Mouse (Mus musculus) common myeloid progenitor, adult 5-6 weeks (primary cell): Measurements from ENCODE around the gene Popdc3. TPM values are rescaled to one million over a fixed set of nuclear protein-coding genes. Genes with fewer than 3 reads are reported as not detected.
"Not testable (repeated sequence)": the region's sequence is repeated elsewhere in the genome, so short reads cannot be mapped to it uniquely, and the experiment has no call there.

Experiments used
- ATAC-seq: replicated peaks from 2 replicates; pipeline ENCODE4 v1.8.0; 2016; ENCODE audit warnings: low read depth, mild to moderate bottlenecking, moderate TSS enrichment, inconsistent platforms; ENCODE audit not compliant: poor library complexity, severe bottlenecking
- total RNA-seq: library from RNA; stranded (forward); fragments of 200-1000, 187-1606 nt; gene quantifications from 2 replicates; pipeline ENCODE4 v1.2.3, GENCODE M21; 2017

Gene Popdc3
- total RNA-seq, 1 experiment from 2014 or later, result not detected

- ATAC-seq, result no peak
These were observed 125.6 kb downstream of the Popdc3 start for GRCm38 (mm10) chr10:45303315-45304036.

- no peak for ATAC-seq
These were observed 127.3 kb downstream of the Popdc3 start for GRCm38 (mm10) chr10:45305173-45305572.

DNA sequence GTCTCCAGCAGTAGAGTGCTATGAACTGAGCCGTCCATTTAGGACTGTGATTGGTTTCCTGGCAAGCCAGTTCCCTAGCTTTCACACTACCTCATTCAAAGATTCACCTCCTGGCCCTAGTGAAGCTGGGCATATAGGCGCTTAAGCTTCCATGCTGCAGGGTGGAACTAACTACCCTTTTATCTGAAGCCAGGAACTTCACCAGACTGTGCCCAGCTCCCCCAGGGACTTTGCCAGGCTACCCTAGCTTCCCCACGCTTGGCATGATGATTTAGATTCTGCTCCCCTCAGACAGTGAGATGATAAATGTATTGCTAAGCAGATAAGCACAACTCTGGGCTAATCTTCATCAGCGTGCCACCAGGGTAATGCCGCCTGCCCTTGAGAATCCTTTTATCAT, 133.2 kb downstream of the Popdc3 start:
- no peak for ATAC-seq

- no peak for ATAC-seq
These were observed 133.7 kb downstream of the Popdc3 start for GRCm38 (mm10) chr10:45311624-45312023.

DNA sequence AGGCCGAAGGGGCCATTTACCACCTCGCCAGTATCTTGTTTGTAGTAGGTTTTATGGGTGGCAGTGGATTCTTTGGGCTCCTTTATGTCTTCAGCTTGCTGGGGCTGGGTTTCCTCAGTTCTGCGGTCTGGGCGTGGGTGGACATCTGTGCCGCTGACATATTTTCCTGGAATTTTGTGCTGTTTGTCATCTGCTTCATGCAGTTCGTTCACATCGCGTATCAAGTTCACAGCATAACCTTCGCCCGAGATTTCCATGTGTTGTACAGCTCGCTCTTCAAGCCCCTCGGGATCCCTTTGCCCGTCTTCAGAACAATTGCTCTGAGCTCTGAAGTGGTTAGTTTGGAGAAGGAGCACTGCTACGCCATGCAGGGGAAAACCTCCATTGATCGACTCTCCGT, 137.0 kb downstream of the Popdc3 start:
- ATAC-seq, result no peak

GRCm38 (mm10) chr10:45318922-45319321, 141.0 kb downstream of the Popdc3 start:
- ATAC-seq, result no peak

DNA sequence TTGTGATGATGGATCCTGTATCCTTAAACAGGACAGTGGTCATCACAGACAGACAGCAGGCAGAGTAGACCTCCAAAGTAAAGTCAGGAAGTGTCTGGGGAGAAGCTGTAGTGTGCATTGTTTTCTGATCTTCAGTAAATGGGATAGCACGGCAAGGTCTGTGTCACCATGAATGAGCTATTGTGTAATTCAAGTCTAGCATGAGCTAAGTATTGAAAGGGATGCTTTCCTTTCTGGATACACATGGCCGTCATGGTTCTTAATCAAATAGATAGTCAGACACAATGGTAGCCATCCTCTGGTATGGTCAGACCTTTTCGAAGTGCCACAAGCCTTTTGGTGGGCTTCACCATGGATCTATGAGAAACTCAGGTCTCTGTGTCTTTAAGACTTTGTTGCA, 142.4 kb downstream of the Popdc3 start:
- no peak for ATAC-seq

- ATAC-seq, result no peak
These were observed 146.3 kb downstream of the Popdc3 start for GRCm38 (mm10) chr10:45324159-45324558.

DNA sequence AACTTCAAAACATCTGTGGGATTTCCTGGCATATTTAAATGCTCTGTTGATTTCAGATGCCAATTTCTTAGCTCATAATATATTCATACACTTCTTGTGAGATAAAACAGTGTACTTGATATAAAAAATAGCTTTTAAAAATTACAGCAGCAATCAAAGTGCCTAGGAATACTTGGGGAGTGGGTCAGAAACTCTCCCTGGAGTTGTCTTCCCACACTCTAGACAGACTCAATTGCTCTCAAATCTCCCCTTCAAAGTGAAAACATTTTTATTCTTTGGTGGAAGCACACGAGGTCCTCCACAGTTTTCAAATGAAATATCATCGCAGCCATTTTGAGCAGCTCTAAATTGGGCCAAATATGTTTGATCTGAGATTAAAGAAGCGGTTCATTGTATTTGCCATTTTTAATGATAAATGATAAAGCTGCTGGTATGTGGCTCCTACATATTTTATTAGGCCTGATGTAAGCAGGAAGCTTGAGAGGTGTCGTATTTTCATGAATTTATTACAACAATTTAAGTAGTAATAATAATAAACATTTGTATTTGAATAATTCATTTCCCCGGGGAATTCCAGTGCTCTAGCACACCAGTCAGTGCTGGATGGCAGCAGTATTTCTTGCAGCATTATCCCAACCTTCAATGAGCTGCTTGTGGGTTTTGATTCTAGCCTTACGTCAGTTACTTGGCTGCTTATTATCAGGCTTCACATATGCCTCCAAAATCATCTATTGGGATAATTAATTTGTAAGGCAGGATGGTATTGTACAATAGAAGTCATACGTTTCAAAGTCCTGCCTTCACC, 150.5 kb downstream of the Popdc3 start:
- ATAC-seq, result no peak

DNA sequence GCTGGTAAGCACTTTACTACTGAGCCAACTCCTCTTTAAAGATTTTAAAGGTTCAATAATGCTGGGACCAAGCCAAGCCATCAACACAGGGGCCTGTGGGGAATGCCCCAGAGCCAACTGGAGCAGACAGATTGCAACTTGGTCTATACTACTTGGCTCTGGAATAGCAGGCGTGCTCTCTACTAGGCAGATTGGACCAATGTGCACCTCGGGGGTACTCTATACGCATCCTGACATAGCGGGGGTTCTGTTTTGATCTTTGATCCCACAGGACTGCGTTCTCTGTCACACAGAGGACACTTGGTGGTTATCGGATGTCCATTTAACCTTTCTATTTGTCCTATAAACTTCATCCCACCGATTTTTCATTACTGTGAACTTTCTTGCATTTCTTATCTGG, 157.0 kb downstream of the Popdc3 start:
- ATAC-seq, result no peak

DNA sequence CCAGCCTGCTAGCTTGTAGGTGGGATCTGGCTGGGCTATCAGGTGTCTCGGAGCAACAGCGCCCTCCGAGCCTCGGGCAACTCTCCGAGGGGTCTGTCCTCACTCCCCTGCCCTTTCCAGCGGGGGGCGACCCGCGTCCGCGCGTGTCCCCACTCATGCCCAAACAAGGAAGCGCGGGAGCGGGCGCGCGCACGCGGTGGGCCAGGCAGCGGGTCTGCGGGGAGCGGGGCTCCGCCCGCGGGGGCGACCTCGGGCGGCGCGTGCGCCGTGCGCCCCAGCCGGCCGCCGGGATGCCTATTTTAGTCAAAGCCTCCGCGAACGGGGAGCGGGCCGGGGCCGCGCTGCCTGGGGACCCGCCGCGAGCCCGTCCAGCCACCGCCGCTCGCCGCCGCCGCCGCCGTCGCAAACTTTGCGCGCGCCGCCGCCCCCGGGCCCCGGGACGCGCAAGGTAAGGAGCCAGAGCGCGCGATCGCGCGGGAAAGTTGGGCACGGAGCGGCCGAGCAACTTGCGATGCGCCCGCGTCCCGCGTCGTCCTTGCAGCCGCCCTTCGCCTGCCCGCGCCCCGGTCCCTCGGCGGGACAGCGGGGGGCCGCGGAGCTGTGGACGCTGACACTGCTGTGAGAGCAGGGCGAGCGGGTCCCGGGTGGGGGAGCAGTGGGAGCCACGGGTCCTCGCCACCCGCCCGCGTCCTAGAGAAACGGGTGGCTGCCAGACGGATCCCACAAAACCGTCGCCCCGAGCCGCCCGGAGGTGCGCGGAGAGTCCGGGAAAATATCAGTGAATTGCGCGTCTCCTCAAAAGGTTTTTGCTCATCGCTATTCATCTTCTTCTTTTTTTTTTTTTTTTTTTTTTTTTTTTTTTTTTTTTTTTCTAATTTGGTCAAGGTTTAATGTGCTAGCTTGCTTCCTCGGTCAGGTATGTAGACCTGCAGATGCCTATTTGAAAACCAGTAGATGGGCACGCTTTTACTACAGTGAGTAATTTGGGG, 157.8 kb downstream of the Popdc3 start, which contains the start of gene Bves:
Bves (plus strand) TSS at position 339 of the 989 bp plus-strand sequence.
- no peak for ATAC-seq

DNA sequence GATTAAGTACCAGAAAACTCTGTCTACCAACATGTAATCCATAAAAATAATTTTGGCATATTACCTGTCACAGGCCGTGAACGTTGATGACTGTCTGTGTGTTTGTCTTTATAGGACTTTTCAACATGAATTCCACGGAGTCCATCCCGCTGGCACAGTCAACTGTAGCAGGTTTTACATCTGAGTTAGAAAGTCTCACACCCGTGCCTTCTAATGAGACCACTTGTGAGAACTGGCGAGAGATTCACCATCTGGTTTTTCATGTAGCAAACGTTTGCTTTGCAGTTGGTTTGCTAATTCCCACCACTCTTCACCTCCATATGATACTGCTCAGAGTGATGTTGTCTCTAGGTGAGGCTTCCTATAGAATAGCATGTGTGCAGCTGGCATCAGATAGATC, 161.2 kb downstream of the Popdc3 start:
- no peak for ATAC-seq

GRCm38 (mm10) chr10:45344381-45344780, 166.5 kb downstream of the Popdc3 start:
- ATAC-seq, result no peak

DNA sequence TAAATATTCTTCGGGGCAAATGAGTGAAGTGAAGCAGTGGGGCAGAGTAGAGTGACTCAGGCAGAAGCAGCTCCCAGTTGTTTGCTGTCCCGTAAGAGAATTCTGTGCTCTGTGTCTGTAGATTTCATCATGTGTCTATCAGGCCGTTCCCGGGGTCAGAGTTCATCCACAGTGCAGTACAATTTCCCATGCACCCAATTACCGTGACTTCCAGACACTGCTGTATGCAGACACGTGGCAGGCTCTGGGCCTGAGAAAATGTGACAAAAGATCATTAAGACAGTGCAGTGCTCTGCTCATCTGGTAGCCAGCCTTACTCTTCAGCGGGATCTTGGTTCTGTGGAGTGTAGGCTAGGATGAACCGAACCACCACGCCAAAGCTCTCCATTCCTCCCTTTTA, 167.3 kb downstream of the Popdc3 start:
- ATAC-seq, result no peak

GRCm38 (mm10) chr10:45348143-45348542, 170.2 kb downstream of the Popdc3 start:
- ATAC-seq, result not testable (repeated sequence)

DNA sequence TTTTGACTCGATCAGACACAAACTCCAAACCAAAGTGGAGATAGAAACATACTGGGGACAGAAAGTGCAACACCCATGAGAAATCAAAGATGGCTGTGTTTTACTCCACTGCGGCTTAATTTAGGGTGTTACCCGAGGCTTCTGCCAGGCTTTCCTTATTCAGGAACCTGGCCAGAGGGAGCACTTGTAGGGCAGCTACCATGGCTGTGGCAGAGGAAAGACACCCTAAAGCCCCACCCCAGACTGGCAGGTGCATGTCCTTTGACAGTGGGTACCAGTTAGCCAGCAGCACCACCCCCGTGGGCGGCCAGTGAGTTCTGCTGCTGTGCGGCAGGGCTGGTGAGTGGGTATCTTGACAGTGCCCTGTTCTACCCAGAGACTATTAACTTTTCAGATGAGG, 178.2 kb downstream of the Popdc3 start:
- ATAC-seq, result no peak

GRCm38 (mm10) chr10:45363396-45363795, 185.5 kb downstream of the Popdc3 start:
- no peak for ATAC-seq

DNA sequence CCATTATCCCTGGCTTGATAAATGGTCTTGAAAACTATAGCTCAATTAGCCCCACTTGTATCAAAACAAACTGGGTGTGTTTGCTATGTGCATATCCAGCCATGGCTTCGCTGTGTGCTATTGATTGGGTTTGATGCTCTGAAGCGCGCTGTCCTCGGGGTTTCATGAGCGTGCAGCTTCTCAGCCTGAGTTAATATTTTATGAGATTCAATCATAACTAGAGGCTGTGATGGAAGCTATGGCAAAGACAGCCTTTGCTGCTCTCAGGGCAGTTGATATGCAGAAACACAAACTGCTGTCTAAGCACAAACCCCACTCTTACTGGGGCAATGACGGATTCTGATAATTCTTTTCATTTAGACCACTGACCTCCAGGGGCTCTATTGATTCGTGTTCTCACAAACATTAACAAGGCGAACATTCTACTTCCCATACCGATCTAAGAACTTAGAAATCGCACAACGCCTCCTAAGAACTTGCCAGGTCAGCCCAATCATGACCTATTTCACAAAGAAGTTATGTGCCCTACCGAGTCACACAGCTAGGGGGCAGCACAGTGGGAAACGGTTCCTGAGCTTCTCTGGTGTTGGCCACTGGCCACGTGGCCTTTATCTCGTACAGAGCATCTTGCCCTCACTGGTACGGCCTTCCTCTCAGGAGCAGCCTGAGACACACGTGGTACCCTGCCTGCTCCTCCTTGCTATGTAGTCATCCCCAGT, 189.2 kb downstream of the Popdc3 start:
- no peak for ATAC-seq
